Mouse (Mus musculus): ENCODE data around the gene Gtf2i. TPM values are rescaled to one million over a fixed set of nuclear protein-coding genes. Genes with fewer than 3 reads are reported as not detected.

Gene Gtf2i
- polyA plus RNA-seq, 1 experiment from 2014 or later = 132 TPM

GRCm38 (mm10) chr5:134236241-134236640 lies 78.3 kb downstream of the Gtf2i start:
- Histone ChIP-seq H3K4me3 (ENCODE audit: low read length) (no peak overlapping the region), H3K27me3 (ENCODE audit: control insufficient read depth, insufficient read depth, low read length) (no peaks in the 10 kb centered on the region), H3K36me3 (ENCODE audit: control insufficient read depth, insufficient read depth) (peaks cover 53% of the 10 kb centered on the region), H3K9ac (ENCODE audit: low read length) (peak overlapping the region; percentile 26; the same call in 1 of the 2 replicates), H3K27ac (ENCODE audit: low read length) (peak overlapping the region; percentile 27; the same call in 1 of the 2 replicates), H3K9me3 (replicated peaks; ENCODE audit: control insufficient read depth, low read length) (no peaks in the 10 kb centered on the region), H3K4me1 (ENCODE audit: control insufficient read depth, insufficient read depth, low read length) (peaks cover 39% of the 10 kb centered on the region), H3K4me2 (ENCODE audit: low read depth, low read length) (no peak overlapping the region)
- 78% methylated on average over 3 of the region's 3 CpGs for WGBS
- no peak for ATAC-seq (replicated peaks; ENCODE audit: extremely low read depth, insufficient read depth, low FRiP score)

GRCm38 (mm10) chr5:134235111-134235510 lies 79.4 kb downstream of the Gtf2i start:
- no peak for ATAC-seq (replicated peaks; ENCODE audit: extremely low read depth, insufficient read depth, low FRiP score)
- peaks cover 42% of the 10 kb centered on the region for H3K36me3 ChIP-seq (ENCODE audit: control insufficient read depth, insufficient read depth)
- H3K4me3 ChIP-seq (ENCODE audit: low read length) = no peak overlapping the region
- no peak overlapping the region for H3K4me2 ChIP-seq (ENCODE audit: low read depth, low read length)
- peaks cover 39% of the 10 kb centered on the region for H3K4me1 ChIP-seq (ENCODE audit: control insufficient read depth, insufficient read depth, low read length)
- no peaks in the 10 kb centered on the region for H3K9me3 ChIP-seq (replicated peaks; ENCODE audit: control insufficient read depth, low read length)
- H3K9ac ChIP-seq (ENCODE audit: low read length) = peak overlapping the region; percentile 26
- WGBS = 22% methylated on average over 6 of the region's 6 CpGs
- no peaks in the 10 kb centered on the region for H3K27me3 ChIP-seq (ENCODE audit: control insufficient read depth, insufficient read depth, low read length)
- H3K27ac ChIP-seq (ENCODE audit: low read length) = peak overlapping the region; percentile 59

GRCm38 (mm10) chr5:134234205-134234604 lies 80.4 kb downstream of the Gtf2i start:
- H3K4me2 ChIP-seq (ENCODE audit: low read depth, low read length) = no peak overlapping the region
- 29% methylated on average over 2 of the region's 2 CpGs for WGBS
- no peak overlapping the region for H3K9ac ChIP-seq (ENCODE audit: low read length)
- H3K27me3 ChIP-seq (ENCODE audit: control insufficient read depth, insufficient read depth, low read length) = no peaks in the 10 kb centered on the region
- H3K36me3 ChIP-seq (ENCODE audit: control insufficient read depth, insufficient read depth) = peaks cover 32% of the 10 kb centered on the region
- H3K4me1 ChIP-seq (ENCODE audit: control insufficient read depth, insufficient read depth, low read length) = peaks cover 39% of the 10 kb centered on the region
- peak overlapping the region; percentile 49; the same call in 1 of the 2 replicates for H3K27ac ChIP-seq (ENCODE audit: low read length)
- no peak for ATAC-seq (replicated peaks; ENCODE audit: extremely low read depth, insufficient read depth, low FRiP score)
- H3K9me3 ChIP-seq (replicated peaks; ENCODE audit: control insufficient read depth, low read length) = no peaks in the 10 kb centered on the region
- no peak overlapping the region for H3K4me3 ChIP-seq (ENCODE audit: low read length)

GRCm38 (mm10) chr5:134233244-134233651 lies 81.3 kb downstream of the Gtf2i start:
- Histone ChIP-seq H3K36me3 (ENCODE audit: control insufficient read depth, insufficient read depth) (peaks cover 23% of the 10 kb centered on the region), H3K4me1 (ENCODE audit: control insufficient read depth, insufficient read depth, low read length) (peaks cover 41% of the 10 kb centered on the region), H3K27ac (ENCODE audit: low read length) (peak overlapping the region; percentile 33; the same call in 1 of the 2 replicates), H3K4me2 (ENCODE audit: low read depth, low read length) (no peak overlapping the region), H3K9me3 (replicated peaks; ENCODE audit: control insufficient read depth, low read length) (no peaks in the 10 kb centered on the region), H3K9ac (ENCODE audit: low read length) (no peak overlapping the region), H3K27me3 (ENCODE audit: control insufficient read depth, insufficient read depth, low read length) (no peaks in the 10 kb centered on the region), H3K4me3 (ENCODE audit: low read length) (no peak overlapping the region)
- ATAC-seq (replicated peaks; ENCODE audit: extremely low read depth, insufficient read depth, low FRiP score) = no peak
- WGBS = 48% methylated on average over 7 of the region's 7 CpGs

GRCm38 (mm10) chr5:134232568-134232967 lies 82.0 kb downstream of the Gtf2i start:
- H3K27me3 ChIP-seq (ENCODE audit: control insufficient read depth, insufficient read depth, low read length) = no peaks in the 10 kb centered on the region
- WGBS = 29% methylated on average over 7 of the region's 7 CpGs
- H3K4me2 ChIP-seq (ENCODE audit: low read depth, low read length) = no peak overlapping the region
- no peak overlapping the region for H3K9ac ChIP-seq (ENCODE audit: low read length)
- H3K4me3 ChIP-seq (ENCODE audit: low read length) = no peak overlapping the region
- peaks cover 46% of the 10 kb centered on the region for H3K4me1 ChIP-seq (ENCODE audit: control insufficient read depth, insufficient read depth, low read length)
- peaks cover 19% of the 10 kb centered on the region for H3K36me3 ChIP-seq (ENCODE audit: control insufficient read depth, insufficient read depth)
- H3K27ac ChIP-seq (ENCODE audit: low read length) = no peak overlapping the region; the same call in 1 of the 2 replicates
- no peaks in the 10 kb centered on the region for H3K9me3 ChIP-seq (replicated peaks; ENCODE audit: control insufficient read depth, low read length)
- 0 out of 2 replicates have a peak, but pooled peaks have one; percentile 7 for ATAC-seq (replicated peaks; ENCODE audit: extremely low read depth, insufficient read depth, low FRiP score)

GRCm38 (mm10) chr5:134232111-134232510 lies 82.4 kb downstream of the Gtf2i start:
- Histone ChIP-seq H3K4me3 (ENCODE audit: low read length) (no peak overlapping the region), H3K9ac (ENCODE audit: low read length) (no peak overlapping the region), H3K4me1 (ENCODE audit: control insufficient read depth, insufficient read depth, low read length) (peaks cover 46% of the 10 kb centered on the region), H3K4me2 (ENCODE audit: low read depth, low read length) (no peak overlapping the region), H3K9me3 (replicated peaks; ENCODE audit: control insufficient read depth, low read length) (no peaks in the 10 kb centered on the region), H3K27ac (ENCODE audit: low read length) (no peak overlapping the region; the same call in 1 of the 2 replicates), H3K27me3 (ENCODE audit: control insufficient read depth, insufficient read depth, low read length) (no peaks in the 10 kb centered on the region), H3K36me3 (ENCODE audit: control insufficient read depth, insufficient read depth) (peaks cover 14% of the 10 kb centered on the region)
- no peak for ATAC-seq (replicated peaks; ENCODE audit: extremely low read depth, insufficient read depth, low FRiP score)
- WGBS = 34% methylated on average over 6 of the region's 6 CpGs

- Histone ChIP-seq H3K4me2 (ENCODE audit: low read depth, low read length) (no peak overlapping the region), H3K4me1 (ENCODE audit: control insufficient read depth, insufficient read depth, low read length) (peaks cover 45% of the 10 kb centered on the region), H3K9ac (ENCODE audit: low read length) (no peak overlapping the region), H3K27ac (ENCODE audit: low read length) (no peak overlapping the region), H3K9me3 (replicated peaks; ENCODE audit: control insufficient read depth, low read length) (no peaks in the 10 kb centered on the region), H3K36me3 (ENCODE audit: control insufficient read depth, insufficient read depth) (peaks cover 7% of the 10 kb centered on the region; the same call in 1 of the 2 replicates), H3K27me3 (ENCODE audit: control insufficient read depth, insufficient read depth, low read length) (no peaks in the 10 kb centered on the region), H3K4me3 (ENCODE audit: low read length) (no peak overlapping the region)
- 60% methylated on average over 5 of the region's 5 CpGs for WGBS
- no peak for ATAC-seq (replicated peaks; ENCODE audit: extremely low read depth, insufficient read depth, low FRiP score)
Measured at GRCm38 (mm10) chr5:134231376-134231775, 83.2 kb downstream of the Gtf2i start.

- H3K4me3 ChIP-seq (ENCODE audit: low read length) = no peak within 1 kb of the TSS
- WGBS = 82% methylated on average over 7 of the region's 7 CpGs
- H3K9me3 ChIP-seq (replicated peaks; ENCODE audit: control insufficient read depth, low read length) = no peaks in the 10 kb centered on the region
- peaks cover 28% of the 10 kb centered on the region for H3K4me1 ChIP-seq (ENCODE audit: control insufficient read depth, insufficient read depth, low read length)
- H3K27ac ChIP-seq (ENCODE audit: low read length) = no peak within 1 kb of the TSS
- no peak within 1 kb of the TSS for H3K4me2 ChIP-seq (ENCODE audit: low read depth, low read length)
- no peak within 1 kb of the TSS for H3K9ac ChIP-seq (ENCODE audit: low read length)
- no peak for ATAC-seq (replicated peaks; ENCODE audit: extremely low read depth, insufficient read depth, low FRiP score)
- no peaks in the 10 kb centered on the region for H3K36me3 ChIP-seq (ENCODE audit: control insufficient read depth, insufficient read depth)
- H3K27me3 ChIP-seq (ENCODE audit: control insufficient read depth, insufficient read depth, low read length) = no peaks in the 10 kb centered on the region
Measured at GRCm38 (mm10) chr5:134229391-134229790, 85.2 kb downstream of the Gtf2i start, which contains the start of gene Ncf1. Ncf1 (minus strand) TSS chr5:134229625.

- H3K4me3 ChIP-seq (ENCODE audit: low read length) = no peak overlapping the region
- no peak overlapping the region for H3K9ac ChIP-seq (ENCODE audit: low read length)
- no peaks in the 10 kb centered on the region for H3K36me3 ChIP-seq (ENCODE audit: control insufficient read depth, insufficient read depth)
- no peak for ATAC-seq (replicated peaks; ENCODE audit: extremely low read depth, insufficient read depth, low FRiP score)
- H3K27ac ChIP-seq (ENCODE audit: low read length) = no peak overlapping the region
- no peaks in the 10 kb centered on the region for H3K27me3 ChIP-seq (ENCODE audit: control insufficient read depth, insufficient read depth, low read length)
- peaks cover 22% of the 10 kb centered on the region for H3K4me1 ChIP-seq (ENCODE audit: control insufficient read depth, insufficient read depth, low read length)
- H3K4me2 ChIP-seq (ENCODE audit: low read depth, low read length) = no peak overlapping the region
- 54% methylated on average over 6 of the region's 6 CpGs for WGBS
- no peaks in the 10 kb centered on the region for H3K9me3 ChIP-seq (replicated peaks; ENCODE audit: control insufficient read depth, low read length)
Measured at GRCm38 (mm10) chr5:134228249-134228638, 86.3 kb downstream of the Gtf2i start.

All from heart, embryonic 16.5 days (tissue).